Mouse (Mus musculus): ENCODE results near the gene Fgfr2. TPM values are rescaled to one million over a fixed set of nuclear protein-coding genes. Genes with fewer than 3 reads are reported as not detected.

The Fgfr2 gene
- total and polyA plus RNA-seq, 3 experiments = 47.1 to 245 (median 178) TPM

DNA sequence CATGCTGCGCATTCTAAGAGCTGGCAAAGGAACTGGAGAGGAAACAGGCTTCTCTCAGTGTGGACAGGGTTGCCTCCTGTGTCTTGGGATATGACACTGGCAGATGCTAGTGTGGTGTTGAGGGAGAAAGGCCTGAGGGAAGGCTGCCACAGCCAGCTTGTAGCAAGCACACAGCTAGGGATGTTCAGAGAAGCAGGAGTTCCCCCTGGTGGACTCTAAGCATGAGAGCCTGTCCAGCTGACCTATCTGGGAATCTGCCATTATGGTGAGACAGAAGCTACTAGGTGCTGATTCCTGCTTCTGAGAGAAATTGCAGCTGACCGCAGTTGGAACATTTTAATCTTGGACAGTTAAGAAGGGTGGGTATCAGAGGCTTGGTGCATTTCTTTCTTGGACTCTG, 2368.4 kb downstream of the Fgfr2 start:
- no peak for DNase-seq

DNA sequence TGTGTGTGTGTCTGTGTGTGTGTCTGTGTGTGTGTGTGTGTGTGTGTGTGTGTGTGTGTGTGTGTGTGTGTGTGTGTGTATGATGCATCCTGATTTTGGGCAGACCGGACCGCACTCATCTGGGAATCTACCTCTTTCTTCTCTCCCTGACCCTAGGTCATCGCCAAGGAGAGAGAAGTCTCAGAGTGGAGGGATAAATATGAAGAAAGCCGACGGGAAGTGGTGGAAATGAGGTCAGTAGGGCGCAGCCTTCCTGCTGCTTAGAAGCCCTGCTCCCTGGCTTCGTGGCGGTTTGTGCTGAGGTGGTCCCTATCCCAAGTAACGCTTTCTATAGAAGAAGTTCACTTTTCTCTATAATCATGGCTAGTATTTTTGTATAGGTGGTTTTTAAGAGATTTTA, 2371.5 kb downstream of the Fgfr2 start:
- no peak for DNase-seq

DNA sequence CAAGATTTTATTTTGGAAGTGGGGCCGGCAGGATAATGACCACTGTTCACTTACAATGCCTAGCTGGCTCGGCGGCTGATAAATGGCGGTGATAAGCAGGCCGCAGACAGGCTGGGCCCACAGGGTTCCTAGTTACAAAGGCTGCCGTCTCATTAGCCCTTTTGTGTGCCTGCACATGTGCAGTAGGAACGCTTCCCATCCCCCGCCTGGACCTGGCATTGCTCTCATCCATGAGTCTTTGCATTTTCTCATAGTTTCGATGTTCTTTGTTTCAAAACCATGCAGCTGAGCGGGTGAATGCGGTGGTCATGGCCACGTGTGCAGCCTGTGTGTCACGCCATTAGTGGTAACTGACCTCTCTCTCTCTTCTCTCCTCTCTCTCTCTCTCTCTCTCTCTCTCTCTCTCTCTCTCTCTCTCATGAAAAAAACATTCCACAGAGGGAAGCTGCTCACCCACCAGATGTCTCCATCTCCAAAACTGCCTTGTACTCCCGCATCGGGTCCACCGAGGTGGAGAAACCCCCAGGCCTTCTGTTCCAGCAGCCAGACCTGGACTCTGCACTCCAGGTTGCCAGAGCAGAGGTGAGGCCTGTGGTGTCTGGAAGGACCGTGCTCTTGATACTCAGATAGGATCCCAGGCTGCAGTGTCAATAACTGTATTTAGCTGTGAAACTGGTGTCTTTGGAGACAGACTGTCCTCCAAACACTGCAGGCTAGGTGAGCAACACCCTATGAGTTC, 2372.2 kb downstream of the Fgfr2 start:
- no peak for DNase-seq

DNA sequence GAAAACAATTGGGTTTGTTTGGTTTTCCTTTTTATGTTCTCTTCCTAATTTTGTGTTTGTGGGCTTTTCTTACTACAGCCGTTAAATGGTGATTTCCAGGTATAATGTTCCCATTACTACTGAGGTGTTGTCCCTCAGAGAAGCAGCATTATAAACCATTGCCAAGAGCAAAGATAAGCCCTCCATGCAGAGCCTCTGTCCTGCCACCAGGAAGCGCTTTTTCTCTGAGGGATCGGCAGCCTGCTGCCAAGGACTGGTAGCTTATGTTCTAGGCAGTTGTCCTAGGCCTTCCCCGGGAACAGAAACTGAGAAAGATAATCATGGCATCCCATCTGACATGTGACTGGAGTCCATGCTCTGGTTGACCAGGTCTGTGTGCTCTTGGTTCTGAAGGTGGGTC, 2374.0 kb downstream of the Fgfr2 start:
- no peak for DNase-seq

DNA sequence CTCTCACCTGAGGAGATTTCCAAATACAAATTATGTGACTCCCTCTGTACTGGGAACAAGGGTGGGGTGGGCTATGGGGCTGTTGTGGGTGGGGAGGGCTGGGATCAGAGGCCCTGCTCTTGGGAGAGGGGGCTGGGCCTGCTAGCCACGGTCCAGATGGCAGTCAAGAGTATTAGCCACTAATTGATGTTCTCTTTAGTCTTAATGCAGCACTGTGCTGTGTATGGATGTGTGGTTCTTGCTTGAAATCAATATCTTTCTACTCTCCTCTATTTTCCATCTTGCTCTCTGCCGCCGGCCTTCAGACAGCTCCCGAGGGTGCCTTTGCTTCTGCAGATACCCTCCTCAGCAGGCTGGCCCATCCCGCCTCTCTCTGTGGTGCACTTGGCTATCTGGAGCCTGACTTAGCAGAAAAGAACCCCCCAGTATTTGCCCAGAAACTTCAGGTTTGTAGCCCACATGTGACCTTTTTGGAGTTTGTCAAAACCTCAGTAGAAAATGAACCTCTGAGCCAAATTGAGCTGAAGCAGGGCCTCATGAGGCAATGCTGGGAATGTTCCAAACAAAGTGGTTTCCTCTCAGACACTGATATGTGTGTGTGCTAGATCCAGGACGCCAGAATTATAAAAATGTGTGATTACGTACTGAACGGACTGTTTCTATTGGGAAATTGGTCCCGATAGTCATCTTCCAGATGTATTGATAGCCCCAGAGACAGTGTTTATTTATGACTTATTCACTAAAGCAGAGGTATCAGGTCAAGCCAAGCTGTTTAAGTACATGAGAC, 2379.7 kb downstream of the Fgfr2 start:
- no peak for DNase-seq

DNA sequence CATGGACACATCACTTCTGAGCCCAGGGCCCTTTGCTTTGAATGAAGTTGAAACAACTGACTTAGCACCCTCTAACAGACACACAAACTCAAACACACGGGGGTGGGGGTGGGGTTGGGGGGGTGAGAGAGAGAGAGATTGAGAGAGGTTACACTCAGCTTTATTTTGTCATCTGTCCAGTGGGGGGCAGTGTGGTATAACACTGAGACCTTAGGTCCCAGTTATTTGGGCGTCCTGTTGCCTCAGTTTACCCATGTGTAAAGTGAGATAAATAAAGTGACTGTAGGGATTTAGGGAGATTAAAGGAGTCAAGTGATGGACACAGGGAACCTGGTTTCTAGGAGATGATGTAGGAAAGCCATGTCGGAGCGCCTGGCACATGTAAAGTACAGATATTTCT, 2382.1 kb downstream of the Fgfr2 start:
- no peak for DNase-seq

DNA sequence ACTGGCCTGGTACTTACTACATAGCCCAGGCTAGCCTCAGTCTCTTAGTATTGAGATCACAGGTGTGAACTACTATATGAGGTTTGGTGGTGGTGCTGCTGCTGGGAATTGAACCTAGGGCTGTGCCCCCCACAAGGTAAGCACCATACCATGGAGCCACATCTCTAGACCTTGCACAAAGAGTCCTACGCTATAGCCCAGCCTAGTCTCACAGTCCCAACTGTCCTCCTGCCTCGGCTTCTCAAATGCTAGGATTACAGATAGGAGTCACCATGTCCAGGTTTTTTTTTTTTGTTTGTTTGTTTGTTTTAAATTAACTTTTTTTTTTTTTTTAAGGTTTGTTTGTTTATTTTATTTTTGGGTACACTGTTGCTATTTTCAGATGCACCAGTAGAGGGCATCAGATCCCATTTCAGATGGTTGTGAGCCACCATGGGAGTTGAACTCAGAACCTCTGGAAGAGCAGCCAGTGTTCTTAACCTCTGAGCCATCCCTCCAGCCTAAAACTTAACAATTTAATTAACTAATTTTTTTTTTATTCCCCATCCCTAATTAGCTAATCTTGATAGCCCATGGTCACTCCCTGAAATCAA, 2388.9 kb downstream of the Fgfr2 start:
- DNase-seq = no peak

DNA sequence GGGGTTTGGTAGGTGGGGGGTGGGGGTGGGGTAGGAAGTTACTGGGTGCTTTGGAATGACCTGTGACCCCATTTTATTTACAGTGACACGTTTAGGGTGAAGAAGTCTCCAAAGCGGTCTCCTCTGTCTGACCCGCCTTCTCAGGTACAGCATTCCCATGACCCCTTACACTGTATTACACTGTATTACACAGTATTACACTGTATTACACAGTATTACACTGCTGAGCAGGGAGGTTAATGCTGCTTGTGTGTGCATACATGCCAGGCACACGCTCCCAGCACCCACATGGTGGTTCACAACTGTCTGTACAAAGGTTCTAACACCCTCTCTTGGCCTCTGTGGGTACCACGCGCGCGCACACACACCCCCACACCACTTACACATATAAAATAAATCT, 2389.7 kb downstream of the Fgfr2 start:
- DNase-seq = no peak

DNA sequence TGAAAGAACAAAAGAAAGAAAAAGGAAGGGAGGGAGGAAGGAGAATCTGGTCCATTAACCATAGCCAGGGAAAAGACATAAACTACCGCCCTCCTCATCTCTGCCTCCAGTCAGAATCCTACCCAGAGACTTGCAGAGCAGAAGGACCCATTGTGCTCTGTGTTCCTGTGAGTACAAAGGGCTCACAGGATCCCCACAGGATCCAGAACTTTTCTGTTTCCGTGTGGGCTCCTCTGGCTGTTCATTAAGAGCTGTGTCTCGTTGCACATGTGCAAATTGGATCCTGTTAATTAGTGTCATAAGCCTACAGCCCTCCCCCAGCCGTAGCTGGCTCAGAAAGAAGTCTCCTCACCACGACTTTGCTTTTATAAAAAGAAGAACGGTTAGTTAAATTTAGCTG, 2390.2 kb downstream of the Fgfr2 start:
- DNase-seq = no peak

DNA sequence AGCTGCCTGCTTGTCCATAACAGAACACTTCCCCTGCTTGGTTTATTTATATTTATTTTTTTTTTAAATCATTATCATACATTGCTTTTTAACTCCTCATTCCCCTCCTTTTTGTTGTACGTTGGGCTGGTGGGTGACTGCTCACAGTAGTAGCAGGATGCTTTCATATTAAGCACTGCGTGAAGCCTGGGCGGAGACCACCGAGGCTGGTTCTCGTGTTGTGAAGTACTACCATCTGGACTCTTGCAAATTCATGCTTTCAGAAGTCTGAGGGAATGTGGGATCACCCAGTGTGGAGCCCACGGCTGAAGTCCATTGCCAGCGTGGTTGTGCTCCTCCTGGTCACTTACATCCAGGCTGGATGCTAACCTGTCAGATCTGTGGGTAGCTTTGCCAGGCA, 2391.4 kb downstream of the Fgfr2 start:
- DNase-seq = no peak

DNA sequence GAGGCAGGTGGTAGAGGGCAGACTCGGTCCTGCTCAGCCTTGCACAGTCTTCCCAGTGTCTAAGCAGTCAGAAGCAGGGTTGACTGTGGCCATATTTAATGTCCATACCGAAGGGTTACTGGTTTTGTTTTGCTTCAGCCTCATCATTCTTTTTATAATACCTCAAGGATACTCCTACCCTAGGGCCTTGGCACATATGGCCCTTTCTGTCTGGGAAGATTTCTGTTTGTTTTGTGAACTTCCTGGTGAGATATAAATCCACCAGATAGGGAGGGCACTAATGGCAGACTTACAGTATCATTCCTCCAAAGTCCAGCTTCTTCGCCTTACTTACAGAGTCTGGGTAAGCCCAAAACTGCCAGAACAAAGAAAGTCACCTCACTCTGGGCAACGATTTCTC, 2395.6 kb downstream of the Fgfr2 start:
- no peak for DNase-seq

DNA sequence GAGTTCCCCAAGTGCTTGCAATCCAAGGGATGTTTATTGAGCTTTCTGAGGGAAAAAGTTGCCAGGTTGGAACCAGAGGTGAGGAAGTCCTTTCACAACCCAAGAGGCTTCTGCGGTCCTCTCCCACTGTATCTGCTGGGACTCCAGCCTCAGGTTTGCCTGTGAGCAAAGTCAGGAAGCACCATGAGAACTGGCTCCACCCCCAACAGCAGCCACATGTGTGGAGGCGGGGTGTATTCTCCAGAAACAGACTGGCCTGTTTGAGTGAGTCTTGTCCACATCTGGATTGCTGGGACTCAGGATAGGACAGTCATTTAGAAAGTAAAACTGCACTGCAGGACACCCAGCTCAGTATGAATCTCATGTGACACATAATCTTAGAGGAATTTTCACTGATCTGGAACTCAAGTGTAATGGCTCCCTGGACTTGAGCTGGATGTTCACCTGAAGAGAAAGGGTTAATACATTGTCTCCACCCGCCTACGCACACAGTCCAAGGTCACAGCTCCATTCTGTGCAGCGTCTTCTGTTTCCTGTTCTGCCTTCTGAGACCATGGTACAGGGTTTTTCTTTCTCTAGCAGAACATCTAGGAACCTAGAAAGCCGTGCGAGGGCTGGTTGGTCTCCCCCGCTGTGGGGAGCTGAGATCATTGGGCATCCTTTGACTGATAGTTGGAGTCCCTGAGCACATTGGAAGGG, 2396.3 kb downstream of the Fgfr2 start:
- DNase-seq = no peak

DNA sequence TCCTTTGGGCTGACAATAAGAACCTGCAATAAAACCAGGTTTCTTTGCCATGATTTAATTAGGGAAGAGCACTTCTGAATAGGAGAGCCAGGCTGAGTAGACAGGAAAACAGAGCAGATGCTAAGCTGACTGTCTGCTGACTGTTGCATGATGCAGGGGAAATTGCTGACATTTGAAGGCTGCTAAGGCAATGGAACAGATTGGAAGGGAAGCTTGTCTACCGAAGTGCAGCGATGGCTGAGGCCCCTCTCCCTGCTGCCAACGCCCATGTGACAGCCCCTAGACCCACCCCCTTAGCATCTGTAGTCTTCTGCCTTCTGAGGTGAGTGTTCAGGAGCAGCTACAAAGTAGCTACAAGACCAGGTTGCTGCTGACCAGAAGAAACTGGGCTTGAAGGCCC, 2397.0 kb downstream of the Fgfr2 start:
- no peak for DNase-seq

DNA sequence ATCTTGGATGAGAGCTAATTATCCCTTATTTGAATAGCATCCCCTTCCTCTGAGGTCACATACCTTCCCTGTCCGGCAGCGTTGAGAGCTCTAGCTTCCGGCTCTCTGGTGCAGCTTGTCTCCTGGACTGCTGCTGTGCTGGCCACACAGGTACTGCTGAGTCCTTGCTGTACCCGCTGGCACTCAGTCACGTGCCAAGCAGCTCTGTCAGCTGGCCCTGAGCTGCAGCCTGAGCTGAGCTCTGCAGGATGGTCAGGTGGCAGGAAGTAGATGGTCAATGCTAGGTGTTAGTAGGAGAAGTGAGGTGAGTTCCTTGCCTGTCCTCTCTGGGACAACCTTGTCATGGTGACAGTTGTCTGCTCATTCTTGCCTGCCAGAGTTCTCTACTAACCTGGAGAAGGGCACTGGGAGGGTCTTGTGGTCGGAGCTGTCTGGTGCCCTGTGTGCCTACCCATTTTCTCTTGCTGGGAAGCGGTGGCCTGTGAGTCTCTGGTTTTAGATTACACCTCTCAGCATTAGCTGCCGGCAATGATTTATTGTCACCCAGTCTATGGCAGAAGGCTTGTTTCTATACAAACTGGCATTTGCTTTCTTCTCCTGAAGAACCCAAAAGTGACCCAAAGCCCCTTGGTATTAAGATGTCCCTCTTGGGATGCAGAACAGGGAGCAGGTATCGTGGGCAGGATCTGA, 2402.4 kb downstream of the Fgfr2 start:
- DNase-seq = no peak

DNA sequence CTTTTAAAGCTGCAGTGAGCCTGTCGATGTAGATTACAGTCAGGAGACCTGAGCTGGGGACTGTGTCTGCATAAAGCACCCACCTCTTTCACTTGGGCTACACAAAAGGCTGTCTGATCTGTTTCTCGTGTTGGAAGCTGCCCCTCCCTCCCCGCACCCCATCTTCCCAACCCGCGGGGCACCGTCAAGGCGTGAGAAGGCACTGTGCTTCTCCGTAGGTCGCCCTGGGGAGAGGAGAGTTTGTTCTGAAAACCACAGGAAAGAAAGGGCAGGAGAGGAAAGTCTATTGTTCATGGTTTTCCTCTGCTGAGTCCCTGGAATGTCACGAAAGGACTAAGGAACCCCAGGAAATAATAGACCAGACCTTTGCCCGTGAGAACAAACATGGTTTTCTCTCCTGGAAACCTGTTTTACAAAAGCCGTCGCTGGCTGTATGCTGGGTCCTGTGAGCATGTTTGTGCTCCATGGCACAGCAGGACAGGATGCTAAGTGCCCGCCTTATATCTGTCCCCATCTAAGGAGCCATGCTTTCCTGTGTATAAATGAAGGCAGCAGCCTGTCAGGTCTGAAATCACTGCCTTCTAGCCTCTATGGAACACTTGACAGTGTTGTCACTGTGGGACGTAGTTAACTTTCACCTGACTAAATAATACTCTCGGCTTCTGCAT, 2403.1 kb downstream of the Fgfr2 start:
- DNase-seq = no peak

DNA sequence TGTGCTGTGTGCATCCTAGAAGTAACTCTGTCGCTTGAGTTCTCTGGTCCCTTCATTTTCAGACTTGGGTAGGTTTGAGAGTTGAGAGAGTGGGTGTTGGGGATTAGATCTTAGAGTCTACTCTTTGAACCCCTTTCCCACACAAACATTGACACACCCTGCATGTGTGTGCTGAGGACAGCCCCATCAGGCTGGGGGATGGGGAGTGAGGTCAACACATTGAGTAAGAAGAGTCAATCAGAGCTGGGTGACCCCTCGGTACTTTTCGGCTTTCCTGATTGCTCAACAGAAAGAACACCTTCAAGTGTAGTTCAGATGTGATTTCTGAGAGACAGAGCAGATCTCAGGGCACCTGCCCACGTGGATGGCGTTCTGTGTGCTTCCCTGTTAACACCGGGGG, 2406.2 kb downstream of the Fgfr2 start:
- no peak for DNase-seq

DNA sequence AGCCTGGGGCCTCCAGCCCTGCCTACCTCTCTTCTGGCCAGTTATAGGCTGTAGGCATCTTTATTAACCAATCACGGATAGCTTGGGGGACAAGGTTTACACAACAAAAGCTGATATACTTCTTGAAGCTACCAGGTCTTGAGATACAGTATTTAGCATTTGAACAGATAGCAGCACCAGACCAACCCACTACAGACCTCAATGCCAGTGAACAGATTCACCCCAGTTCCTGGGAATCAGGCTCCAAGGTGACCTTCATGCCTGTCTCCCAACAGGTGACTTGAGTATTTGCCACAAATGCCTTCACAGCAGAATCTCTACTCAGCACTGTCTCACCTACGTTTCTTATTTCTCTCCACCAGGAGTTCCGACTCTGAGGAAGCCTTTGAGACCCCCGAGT, 2406.8 kb downstream of the Fgfr2 start:
- no peak for DNase-seq

DNA sequence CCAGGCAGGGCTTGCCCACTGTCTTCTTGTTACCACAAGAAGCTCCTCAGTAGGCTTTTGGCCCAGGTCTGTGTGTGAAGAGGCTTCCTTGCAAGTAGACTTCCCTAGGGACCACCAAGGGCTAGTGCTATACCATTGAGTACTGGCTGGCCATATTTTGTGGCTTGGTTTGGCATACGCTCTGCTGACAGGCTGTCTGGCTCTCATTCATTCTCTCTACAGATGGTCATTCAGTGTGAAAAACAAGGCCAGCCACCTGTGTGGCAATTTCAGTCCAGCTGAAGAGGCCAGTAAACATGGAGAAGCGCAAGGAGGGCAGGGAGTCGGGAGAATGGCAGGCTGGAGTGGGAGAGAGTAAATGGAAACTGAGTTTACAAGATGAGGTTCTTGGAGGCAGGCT, 2407.7 kb downstream of the Fgfr2 start:
- no peak for DNase-seq

DNA sequence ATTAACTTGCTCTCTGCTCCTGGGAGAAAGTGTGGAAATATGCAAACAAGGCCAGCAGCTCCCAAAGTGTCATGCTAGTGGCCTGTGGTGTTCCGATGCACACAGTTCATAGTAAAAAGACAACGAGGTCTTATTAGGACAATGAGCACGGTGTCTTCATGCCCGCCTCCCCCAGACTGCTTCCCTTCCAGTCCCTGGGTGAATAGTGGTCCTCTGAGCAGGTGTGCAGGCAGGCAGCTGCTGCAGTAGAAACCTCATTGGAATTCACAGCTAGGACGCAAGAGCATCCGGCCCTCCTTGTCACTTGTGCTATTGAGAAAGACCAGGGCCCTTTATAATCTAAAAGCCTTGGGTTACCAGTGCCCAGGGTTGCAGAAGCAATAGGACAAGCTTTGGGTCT, 2409.8 kb downstream of the Fgfr2 start:
- DNase-seq = no peak

DNA sequence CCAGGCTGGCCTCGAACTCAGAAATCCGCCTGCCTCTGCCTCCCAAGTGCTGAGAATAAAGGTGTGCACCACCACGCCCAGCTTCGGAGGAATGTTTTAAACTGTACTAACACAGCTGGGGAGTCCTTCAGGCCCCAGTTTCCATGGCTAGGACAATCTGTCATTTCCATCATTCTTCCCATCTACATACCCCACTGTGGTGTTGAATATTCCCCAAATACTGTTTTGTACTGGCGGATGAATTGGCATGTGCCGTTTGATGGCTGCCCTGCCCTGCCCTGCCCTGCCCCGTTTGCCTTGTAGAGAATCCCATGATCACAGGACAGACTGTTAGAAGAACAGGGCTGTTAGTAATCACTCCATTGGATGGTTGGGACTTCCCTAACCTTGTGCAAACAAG, 2411.3 kb downstream of the Fgfr2 start:
- no peak for DNase-seq

Measured in adrenal gland, adult 2 months (tissue).